Mouse (Mus musculus) v-Abl transformed pro-B cells (cell line): Measurements from ENCODE around the gene Gm11042.

Experiments
- in situ Hi-C, 2 experiments: fragments of 400-800 bp; cut with MboI; formaldehyde crosslinking; loops; one replicate each; pipeline ENCODE4 v1.15.1; 2025; ENCODE audit not compliant: unreplicated experiment in 2 of 2

Gene Gm11042

DNA sequence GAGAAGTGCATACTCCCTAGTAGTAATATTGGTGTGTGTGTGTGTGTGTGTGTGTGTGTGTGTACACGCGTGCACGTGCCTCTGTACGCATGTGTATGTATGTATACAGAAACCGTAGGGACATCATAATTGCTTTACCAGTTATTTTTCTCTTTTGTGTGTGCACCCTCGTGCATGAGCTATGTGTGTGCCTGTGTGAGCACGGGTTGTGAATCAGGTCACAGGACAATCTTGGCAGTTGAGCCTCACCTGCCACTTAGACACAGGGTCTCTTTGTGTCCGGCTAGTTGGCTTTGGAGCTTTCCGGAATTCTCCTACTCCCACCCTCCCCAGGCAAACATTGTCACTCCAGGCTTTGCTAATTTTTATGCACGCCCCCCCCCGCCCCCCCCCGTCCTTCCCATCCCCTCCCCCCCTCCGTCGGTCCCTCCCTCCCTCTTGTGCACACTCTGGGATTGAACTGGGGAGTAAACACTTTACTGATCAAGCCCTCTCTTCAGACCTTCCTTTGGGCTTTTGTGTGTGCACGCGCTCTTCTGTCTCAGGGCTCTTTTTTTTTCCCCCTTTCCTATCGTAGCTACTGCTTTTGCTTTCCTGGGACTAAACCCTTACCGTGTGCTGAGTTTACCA, at the start of gene Gm11042:
Gene Gm11042 (minus strand): TSS at position 51 of the 630 bp plus-strand sequence.
- in situ Hi-C loops: loop anchor here (5.0 to 25.0 kb wide), 4 partner anchors 961 to 1871 kb away; partner anchors contain the start of gene Esr2 (in 2 of the 2)

DNA sequence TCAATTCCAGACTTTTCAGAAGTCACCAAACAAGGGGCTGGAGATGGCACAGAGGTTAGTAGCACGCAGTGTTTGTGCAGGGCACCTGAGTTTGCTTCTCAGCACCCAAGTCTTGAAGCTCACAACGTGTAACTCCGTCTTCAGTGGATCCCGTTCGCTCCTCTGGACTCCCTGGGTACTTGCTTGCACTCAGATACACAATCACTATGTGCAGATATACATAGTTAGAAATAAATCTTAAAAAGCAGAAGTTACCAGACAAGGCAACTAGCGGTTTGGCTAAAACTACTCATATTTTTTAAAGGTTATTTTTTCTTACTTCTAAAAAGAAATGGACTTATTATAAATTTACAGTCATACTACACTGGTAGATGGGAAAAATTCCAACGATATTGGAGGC, 48.3 kb upstream of the Gm11042 start:
- in situ Hi-C loops: no loop called here

DNA sequence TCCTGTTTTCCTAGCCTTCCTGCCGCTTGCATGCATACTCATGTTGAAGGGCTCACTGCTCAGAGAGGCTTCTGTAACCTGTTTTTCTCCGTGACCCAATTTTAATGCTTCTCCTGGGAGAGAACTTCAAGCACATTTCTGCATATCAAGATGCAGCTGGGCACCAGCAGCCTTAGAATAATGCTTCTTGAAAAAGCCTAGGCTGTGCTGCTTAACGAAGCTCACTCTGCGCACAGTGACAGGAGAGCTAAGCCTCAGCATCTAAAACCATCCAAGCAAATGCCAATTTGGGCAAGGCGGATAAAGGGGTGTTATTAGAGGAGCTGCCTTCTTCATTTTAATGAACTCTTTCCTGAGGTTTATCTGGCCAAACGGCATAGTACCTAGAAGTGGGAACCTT, 46.9 kb upstream of the Gm11042 start:
- in situ Hi-C loops: no loop called here

DNA sequence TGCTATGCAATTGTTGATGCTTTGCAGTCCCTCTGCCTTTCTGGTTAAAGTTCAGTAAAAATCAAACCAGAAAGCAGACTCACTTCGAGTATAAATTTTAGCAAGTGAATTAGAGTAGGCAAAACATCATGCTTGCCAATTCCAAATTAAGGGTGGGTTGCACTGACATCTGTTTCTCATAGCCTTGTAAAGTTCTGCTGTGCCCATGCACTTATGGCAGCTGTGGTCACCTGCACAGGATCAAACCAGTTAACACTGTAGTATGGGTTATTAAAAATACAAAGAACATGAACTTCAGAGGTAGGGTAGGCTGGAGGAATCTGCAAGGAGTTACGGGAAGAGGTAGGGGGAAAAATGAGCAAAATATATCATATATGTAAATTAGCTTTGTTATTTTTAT, 46.3 kb upstream of the Gm11042 start:
- in situ Hi-C loops: no loop called here

DNA sequence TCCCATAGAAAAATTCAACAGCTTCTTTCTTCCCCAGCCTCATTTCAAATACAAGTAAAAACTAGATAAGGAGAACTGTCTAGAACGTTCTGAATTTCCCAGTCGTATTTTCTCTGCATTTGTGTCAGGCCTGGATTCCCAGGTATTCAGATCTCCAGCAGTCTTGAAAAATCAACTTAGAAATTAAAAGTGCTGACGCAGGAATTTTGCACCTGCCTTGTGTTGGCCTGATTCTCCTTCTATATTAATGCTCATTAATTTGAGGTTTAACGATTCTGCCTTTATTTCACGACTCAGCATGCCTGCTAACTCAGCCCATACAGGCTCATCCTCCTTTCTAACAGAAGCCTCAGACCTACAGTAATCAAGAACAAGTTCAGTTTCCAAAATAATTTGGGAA, 43.6 kb upstream of the Gm11042 start:
- in situ Hi-C loops: no loop called here

DNA sequence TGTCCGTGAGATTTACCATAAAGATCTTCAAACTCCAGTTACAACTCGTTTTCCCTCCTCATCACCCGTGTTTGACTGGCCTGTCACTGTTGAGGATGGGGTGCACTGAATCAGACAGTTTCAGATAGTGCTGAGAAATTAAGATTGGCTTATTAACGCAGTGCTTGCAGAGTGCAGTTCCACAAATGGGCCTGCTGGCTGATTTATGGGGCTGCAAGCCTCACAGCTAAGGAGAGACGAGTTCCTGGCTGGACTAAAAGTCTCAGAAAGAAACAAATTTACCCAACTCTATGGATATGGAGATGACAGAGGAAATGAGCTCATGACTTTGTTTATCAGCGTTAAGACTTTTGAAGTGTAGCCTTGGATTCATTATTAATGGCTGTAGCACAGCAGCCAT, 41.6 kb upstream of the Gm11042 start:
- in situ Hi-C loops: no loop called here

DNA sequence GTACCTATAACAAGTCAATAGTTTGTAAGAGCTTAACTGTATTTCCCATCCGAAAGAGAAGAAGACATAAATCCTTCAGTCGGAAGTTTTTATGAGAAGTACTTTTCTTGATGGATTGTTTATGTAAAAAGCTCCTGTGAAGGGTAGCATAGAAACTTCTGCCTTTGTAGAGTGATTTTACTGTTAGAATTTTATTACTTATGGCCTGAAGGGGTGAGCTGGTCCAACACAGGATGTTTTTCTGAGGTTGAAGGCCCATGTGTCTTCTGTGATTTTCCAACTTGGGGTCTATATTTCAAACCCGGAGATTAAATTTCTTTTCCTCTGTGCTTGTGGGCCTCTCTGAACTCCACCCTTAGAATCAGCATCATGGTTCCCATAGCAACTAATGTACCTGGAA, 26.5 kb upstream of the Gm11042 start:
- in situ Hi-C loops: no loop called here

DNA sequence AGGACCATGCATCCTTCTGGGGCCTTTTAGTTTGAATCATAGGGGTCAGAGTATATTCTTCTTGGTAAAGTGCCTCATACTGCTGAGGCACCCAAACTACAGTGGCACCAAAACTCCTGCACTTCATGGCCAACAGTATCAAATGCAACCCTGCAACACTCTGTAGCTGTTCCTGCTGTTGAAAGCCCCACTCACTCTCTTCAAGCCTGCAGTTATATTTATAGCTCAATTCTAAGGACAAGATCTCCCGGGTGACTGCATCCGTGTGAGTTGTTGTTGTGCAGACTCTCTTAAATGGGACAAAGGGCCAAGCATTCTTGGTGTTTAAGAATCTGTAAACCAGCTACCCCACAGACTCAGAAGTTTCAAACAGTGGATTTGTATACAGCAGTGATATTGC, 23.9 kb upstream of the Gm11042 start:
- in situ Hi-C loops: no loop called here

DNA sequence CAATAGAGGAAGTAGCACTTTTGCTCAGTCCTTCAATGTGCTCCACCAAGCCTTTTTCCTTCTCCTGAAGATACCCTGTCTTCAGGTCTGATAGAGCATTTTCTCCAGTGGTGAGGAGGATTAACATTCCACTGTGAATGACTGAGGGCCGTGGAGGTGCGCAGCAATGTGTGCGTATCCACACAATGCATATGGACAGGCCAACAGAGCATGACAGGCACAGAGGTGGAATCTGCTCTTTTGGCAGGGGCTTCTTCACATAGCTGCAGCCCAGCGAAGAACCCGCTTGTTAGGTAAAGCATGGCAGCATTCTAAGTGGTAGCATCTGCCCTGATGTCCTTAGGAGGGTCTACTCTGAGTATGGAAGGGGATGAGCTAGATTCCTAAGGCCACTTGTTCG, 17.5 kb upstream of the Gm11042 start:
- in situ Hi-C loops: loop anchor here (5.0 kb wide), 3 partner anchors 934 to 1114 kb away; no protein-coding TSS in a partner anchor

DNA sequence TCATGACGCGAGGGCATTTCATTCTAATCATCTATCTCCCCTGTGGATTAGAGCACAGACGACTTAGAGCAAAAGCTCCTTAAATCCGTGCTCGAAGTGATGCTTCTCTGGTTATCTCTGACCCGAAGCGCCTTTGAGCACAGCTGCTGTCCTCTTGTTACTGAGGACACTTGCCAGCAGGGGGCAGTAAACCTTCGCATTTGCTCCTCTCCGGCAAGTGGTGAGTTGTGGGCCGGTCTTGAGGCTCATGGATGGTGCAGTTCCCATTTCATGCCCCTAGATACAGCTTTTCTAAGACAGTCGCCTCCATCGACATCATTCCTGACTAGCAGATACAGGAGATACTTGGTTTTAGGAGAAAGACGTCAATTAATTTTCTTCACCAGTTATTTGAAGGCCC, 16.8 kb upstream of the Gm11042 start:
- in situ Hi-C loops: loop anchor here (5.0 kb wide), 3 partner anchors 934 to 1114 kb away; no protein-coding TSS in a partner anchor

DNA sequence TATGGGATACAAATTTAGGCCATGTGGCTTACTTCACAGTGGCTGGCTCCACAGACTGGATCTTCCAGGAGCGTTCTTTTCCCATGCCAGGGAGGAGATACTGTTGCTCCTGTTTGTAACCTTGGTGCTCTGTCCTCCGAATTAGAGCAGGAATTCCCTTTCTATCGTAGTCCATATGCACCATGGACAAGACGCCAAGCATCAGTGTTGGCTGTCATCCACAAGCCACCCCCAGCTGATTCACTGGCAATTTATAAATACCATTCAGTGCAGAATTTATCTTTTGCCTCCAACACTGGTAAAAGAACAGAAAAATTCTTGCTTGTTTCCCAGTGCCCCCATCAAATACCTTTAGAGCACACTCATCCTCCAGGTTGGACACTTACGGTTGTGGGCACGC, 13.6 kb upstream of the Gm11042 start:
- in situ Hi-C loops: loop anchor here (5.0 to 10.0 kb wide), 6 partner anchors 938 to 1325 kb away; no protein-coding TSS in a partner anchor

DNA sequence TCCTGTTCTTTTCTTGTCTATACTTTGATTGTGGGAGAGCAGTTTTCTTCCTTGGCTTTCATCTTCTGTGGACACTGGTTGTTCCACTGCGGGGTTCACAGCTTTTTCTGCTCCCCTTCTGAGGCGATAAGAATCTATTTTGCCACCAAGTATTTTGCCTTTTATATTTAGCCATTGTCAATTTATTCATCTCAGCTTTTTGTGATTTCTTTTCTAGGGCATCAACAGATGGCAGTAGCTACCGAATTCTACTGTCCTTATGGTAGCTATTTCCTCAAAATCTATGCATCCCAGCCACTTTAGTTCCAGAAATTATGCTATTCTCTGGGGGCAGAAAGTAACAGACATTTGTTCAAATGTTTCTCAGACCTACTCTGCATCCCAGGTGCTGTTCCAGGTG, 10.4 kb upstream of the Gm11042 start:
- in situ Hi-C loops: loop anchor here (5.0 to 10.0 kb wide), 3 partner anchors 1126 to 1328 kb away; no protein-coding TSS in a partner anchor

DNA sequence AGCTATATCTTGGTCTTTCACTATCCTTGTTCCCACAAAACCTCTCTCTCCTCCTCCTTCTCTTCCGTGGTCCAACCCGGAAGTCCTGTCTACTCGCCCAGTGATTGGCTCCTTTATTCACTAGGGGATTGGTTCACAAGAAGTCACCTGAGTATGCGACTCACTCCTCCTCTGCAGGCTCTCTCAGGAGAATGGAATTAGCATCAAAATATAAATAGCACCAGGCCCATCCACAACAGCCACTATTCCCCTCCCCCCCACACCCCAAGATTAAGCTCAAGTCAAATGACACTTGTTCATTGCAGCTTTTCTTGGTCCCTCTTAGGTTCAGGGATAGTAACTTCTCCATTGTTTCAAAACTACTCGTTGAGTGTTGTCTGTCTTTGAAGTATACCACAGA, 5.8 kb upstream of the Gm11042 start:
- in situ Hi-C loops: loop anchor here (10.0 to 25.0 kb wide), 3 partner anchors 1323 to 1865 kb away; partner anchors contain the start of gene Esr2 (in 1 of the 2)

DNA sequence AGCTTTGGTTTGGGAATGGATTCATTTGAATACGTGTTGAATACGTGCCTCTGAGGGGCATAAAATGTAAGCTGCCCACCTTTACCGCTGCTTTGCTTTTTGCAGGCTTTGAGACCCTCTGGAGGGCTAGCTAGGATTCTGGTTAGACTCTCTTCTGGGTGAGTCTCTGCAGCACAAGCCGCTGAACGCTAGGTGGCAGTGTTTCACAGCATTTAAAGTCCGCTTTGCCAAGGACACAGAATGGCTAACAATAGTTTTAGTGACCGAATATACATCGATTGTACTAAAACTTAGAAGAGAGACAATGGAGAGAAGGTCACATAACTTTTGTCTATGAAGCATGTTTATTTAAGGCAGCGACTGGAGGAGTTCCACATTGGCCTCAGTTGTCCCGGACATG, 4.1 kb upstream of the Gm11042 start:
- in situ Hi-C loops: loop anchor here (10.0 to 25.0 kb wide), 3 partner anchors 1324 to 1867 kb away; partner anchors contain the start of gene Esr2 (in 1 of the 2)

DNA sequence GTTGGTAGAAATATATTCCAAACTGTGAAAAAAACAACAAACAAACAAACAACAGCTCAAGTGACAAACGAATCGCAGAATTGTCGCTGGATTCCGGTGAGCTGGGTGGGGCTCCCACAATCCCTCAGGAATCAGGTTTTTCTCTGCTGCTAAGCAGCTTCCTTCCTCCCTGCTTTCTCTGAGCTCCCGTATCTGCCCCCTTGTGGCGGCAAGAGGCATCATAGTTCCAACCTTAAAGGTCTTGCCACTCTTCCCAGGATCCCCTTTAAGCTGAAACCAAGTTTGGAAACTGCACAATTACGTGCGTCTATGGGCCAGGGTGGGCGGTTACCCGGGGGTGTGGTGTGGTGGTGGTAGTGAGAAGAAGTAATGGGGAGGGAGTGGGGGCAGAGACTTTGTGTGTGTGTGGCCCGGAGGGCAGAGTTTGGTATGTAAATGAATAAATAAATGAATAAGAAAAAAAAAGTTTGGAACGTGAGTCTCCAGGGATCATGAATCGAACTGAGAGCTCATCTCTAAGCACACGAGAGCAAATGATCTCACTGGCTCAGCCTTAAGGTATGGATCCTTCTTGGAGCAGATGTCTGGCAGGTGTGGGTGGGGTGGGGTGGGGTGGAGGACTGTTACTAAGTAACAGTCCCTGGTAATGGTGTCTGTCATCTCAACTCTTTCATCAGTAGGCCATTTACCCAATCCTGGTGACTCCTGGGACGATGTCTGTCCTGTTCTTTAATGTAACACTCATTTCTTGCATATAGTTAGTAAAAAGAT, 980 bp upstream of the Gm11042 start:
- in situ Hi-C loops: loop anchor here (5.0 to 25.0 kb wide), 4 partner anchors 960 to 1870 kb away; partner anchors contain the start of gene Esr2 (in 2 of the 2)

DNA sequence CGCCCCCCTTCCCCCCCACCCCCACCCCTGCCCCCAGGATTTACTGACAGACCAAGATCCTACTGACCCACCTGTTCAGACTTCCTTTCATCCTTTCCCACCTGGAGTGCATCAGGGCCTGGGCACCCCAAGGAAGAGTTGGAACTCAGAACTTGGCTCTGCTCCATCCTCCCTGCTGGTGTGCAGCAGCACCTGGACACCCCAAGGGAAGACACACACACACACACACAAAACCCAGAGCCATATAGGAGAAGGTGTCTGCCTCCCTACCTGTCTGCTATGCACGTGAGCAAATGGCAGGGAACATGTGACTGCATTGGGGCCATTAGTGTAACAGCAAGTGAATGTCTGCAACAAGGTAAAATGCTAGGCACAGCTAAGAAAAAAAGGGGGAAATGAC, 973 bp downstream of the Gm11042 start:
- in situ Hi-C loops: loop anchor here (5.0 to 25.0 kb wide), 4 partner anchors 962 to 1872 kb away; partner anchors contain the start of gene Esr2 (in 2 of the 2)

DNA sequence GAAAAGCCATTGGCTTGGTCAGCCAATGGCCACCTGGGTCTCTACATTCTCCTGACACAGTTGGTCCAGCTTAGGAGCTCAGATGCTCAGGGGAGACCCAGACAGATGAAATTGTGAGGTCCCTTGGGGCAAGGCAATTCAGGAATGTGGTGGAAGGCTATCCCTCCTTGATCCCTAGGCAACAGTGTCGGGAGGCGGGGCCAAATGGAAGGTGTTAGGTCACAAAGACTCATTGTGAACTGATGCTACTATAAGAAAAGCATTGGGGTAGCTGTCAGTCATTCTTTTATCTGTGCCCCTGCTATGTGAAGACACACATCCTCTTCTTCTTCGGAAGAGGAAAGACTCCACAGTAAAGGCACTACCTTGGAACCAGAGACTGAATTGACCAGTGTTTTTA, 3.6 kb downstream of the Gm11042 start:
- in situ Hi-C loops: loop anchor here (10.0 to 25.0 kb wide), 2 partner anchors 1862 to 1875 kb away; partner anchors contain the start of gene Esr2 (in 2 of the 2)

DNA sequence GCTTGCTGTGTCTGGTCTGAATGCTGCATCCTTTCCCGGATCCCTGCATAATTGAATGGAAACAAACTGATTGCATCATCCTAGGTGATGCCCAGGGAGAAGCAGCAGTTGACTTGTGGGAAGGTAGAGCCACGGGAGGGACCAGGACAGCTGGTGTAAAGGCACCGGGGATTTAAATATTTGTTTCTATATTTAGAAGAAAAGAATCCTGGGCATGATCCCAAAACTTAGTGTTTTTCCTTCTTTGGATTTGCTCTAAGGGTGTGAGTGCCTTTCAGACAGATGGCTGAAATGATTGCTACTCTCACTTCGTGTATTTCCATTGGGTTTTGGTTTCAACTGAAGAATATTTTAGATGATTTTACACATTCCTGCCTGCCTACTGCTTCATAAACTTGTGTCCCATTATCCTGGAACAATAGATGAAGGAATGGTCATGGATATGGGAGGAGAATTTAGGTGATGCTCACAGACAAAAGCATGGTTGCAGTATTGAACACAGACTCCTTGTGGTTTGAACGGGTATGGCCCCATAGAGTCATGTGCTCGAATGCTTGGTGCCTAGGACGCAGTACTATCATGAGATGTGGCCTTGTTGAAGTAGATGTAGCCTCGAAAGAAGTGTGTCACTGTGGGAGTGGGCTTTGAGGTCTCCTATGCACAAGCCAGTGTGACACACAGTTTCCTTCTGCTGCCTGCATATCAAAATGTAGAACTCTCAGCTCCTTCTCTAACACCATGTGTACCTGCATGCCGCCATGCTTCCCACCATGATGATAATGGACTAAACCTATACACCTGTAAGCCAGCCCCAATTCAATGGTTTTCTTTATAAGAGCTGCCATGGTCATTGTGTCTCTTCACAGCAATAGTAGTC, 12.5 kb downstream of the Gm11042 start:
- in situ Hi-C loops: loop anchor here in 1 of 2 experiments (25.0 kb wide), 1 partner anchor 1884 kb away; the partner anchor contains the start of gene Esr2

DNA sequence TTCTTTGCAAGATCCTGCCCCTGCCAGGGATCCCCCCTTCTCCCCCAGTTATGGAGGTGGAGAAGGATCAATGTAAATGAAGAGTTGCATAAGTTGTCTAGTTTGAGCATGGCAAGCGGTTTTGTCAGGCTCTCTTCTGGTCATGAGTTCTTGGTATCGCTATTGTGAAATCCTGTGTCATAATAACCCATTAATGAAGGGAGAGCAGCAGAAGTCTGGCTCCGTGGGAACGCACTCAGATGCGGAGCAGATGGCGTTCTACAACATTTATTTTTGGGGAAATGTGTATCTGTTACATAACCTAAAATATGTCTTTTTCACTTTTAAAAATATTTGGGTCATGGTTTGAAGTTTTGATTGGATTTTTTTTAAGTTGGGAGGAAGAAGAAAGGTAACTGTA, 14.6 kb downstream of the Gm11042 start:
- in situ Hi-C loops: loop anchor here in 1 of 2 experiments (25.0 kb wide), 1 partner anchor 1886 kb away; the partner anchor contains the start of gene Esr2

DNA sequence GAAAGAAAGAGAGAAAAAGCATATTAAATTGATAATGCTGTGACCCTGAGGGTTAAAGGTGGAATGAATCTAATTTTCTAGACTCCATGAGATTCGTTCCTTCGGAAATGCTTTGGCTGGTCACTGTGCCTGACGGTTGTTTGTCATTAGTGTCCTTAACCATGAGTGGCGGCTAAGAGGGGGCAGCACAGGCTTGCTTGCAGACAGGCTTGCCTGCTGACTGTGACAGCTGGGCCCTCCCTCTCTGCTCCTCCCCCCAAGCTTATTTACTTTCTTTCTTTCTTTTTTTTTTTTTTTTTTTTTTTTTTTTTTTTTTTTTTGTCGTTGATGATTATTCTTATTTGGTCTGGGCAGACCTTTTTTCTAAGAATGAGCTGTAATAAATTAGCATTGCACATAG, 19.8 kb downstream of the Gm11042 start:
- in situ Hi-C loops: loop anchor here (10.0 to 25.0 kb wide), 5 partner anchors 272 to 1284 kb away; partner anchors contain the start of gene Tmem30b (in 1 of the 2)
